Mouse (Mus musculus): ENCODE results near the gene Slc25a29. TPM values are rescaled to one million over a fixed set of nuclear protein-coding genes. Genes with fewer than 3 reads are reported as not detected.

Gene Slc25a29
- total RNA-seq, 2 experiments from 2014 or later = 18.4 to 22.1 TPM

DNA sequence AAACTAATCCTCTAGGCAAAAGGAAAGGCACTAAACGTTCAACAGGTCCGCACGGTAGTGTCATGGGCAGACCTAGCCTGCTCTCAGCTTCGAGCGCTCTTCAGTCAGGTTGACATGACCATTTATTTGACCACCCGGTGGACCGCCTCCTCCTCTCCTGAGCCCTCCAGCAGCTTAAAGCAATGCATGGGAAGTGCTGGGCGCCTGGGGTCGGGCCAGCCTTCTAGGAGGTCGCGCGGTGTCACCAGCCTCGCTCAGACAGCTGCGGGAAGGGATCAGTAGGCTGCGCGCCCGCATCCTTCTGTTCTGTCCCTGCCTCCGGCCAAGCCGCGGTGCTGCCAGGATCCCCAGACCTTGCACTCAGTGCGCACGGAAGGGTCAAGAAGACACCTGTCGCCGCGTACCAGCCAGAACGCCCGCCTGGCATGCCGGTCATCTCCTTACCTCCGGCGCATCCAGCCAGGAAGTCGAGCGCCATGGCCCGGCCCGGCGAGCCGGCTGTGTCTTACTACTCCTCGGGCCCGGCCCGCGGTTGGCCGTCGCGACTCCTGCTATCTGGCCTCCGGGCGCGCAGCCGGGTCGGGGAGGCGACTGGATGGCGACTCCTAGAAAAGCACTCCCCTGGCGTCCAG lies 359 bp downstream of the Slc25a29 start:
- DNase-seq (ENCODE audit: extremely low spot score in 1 of 2, low spot score in 1 of 2) = peak in 1 of 2 experiments; percentile 21

DNA sequence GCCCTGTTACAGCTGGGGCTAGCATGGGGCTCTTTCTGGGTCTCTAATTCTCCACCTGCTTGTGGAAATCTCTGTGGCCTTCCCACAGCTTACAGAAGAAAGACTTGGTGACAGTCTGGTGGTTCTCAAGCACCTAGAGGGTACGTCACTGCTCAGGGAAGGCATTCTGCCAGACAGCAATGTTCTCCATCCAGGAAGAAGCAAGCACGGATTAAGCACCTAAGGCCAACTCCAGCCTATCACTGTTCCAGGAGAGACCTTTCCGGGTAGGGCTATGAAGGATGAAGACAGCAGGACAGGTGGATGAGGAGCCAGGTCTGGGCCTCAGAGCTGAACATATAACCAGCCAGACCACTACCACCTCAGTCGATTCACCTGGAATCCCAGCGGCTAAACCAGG lies 897 bp downstream of the Slc25a29 start:
- no peak for DNase-seq (ENCODE audit: extremely low spot score in 1 of 2, low spot score in 1 of 2)

DNA sequence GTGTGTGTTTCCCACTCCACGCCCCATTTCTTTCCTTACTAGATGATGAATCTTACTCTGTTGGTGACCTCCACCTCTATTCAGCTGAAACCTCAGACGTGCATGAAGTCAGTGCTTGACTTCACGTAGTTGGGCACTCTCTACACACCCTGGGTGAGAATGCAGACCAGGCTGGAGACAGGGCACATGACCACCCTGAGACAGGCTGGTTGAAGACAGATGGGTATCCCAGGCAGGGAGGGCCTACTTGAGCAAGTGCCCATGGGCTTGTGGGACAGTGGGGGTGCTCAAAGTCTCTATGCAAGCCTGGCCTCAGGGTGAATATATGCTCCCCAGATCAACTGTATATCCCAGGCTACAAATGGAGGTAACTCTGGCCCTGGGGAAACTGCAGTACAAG lies 1.3 kb downstream of the Slc25a29 start:
- no peak for DNase-seq (ENCODE audit: extremely low spot score in 1 of 2, low spot score in 1 of 2)

DNA sequence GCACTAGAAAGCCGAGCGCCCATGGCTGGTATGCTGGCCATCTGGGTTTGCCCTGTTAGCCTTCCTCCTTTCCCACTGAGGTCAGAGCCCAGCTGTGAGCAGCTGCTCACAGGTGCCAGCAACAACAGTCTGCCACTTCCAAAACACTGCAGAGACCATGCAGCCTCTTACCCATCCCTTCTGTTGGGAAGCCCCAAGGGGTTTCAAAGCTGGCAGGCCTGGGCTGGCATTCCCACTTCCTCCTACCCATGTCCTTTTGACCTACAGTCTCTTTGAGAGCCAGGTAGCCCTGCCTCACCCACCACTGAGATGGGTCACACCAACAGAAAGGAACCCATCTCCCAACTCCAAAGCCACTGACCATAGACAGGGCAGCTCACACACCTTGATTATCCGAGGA lies 2.3 kb downstream of the Slc25a29 start:
- DNase-seq (ENCODE audit: extremely low spot score in 1 of 2, low spot score in 1 of 2) = no peak

DNA sequence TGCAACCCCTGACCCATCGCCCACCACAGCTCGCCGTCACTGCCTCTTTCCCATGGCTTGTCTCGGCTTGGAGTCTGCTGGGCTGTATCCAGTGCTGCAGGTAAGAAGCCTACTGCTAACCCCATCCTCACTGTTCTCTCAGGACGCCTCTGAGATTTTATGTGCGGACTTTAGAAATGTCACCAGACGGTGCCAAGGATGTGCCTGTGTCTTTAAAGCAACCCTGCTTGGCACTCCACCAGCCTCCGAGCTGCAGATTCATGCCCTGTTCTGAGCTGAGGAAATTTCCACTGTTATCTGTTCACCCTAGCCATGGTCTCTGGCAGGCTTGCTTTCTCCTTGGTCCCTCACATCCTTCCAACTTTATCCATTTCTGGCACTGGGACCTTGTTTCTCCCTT lies 2.8 kb downstream of the Slc25a29 start:
- DNase-seq (ENCODE audit: extremely low spot score in 1 of 2, low spot score in 1 of 2) = peak in 1 of 2 experiments; percentile 42

DNA sequence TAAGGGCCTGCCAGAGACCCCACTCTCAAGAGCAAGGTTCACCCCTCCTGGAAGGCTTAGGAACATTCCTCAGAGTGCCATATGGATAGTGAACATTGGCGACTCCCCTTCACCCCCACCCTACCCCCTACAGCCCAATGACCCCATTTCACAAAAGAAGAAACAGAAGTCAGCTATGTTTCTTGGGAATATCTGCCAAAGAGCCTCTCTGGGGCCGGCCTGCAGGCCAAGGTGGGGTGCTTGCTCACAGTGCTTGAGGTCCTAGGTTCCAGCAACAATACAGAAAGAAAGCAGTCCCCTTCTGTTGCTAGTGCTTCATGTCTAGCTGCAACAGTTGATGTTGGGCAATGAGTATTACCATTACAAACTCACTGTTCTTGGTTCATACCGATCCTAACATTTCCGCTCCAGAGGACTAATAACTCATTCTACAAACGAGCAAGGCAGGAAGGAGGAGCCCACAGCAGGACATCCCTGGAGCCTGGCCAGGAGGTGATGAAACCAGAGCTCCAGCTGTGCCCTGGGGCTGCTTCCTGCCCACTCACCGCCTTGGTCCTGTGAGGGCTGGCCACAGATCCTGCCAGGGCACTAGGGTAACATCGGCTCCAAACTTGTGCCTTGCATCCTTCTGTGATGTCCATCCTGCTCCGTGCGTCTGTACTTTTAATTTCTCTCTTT lies 3.6 kb downstream of the Slc25a29 start:
- DNase-seq (ENCODE audit: extremely low spot score in 1 of 2, low spot score in 1 of 2) = no peak

DNA sequence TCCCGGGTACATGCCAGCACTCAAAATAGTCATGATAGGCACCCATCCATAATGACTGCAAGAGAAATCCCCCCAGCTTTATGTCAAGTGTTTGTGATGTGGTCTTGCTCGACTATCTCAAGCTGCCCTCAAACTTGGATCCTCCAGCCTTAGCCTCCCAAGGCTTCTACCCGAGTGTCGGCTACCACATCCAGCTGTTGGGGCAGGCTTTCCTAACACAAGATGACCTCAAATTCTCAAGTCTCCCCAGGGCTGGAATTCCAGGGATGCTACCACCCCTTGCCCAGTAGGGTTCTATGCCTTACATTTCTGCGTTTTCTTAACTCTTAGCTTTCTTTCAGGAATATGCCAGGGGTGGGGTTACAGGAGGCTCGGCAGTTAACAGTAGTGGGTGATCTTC lies 5.3 kb downstream of the Slc25a29 start:
- no peak for DNase-seq (ENCODE audit: extremely low spot score in 1 of 2, low spot score in 1 of 2)

DNA sequence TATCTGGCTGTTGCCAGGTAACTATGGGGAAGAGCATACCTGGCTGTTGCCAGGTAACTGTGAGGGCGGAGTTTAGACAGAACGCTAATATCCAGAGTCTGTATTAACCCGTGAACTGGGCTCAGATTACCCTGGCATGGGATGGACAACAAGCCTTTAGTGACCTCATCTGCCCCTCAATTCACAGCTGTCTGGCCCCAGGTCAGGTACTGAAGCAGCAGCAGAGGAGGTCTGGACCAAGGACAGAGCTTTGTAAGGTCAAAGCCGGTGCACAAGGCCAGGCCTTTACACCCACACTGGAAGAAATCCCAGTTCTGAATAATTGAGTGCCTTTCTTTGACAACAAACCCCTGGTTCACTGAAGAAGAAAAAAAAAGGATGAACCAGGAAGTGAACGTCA lies 6.0 kb downstream of the Slc25a29 start:
- no peak for DNase-seq (ENCODE audit: extremely low spot score in 1 of 2, low spot score in 1 of 2)

DNA sequence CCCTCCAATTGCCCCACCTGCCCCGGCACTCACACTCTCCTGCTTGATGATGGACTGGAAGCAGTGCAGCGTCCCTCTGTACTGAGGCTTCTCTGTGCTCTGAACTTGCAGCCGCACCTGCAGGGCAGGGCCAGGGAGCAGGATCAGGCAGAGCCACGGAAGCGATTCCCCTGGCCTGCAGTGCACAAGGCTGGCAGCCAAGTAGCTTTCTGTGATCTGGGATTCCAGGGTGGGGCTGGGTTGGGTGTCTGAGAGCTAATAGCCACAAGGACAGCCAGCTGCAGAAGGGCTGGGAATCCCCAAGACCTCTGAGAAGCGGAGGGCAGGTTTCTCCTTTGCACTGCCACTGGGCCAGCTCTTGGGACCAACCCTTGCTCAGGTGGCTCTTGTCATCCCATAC lies 8.0 kb downstream of the Slc25a29 start:
- DNase-seq (ENCODE audit: extremely low spot score in 1 of 2, low spot score in 1 of 2) = no peak

DNA sequence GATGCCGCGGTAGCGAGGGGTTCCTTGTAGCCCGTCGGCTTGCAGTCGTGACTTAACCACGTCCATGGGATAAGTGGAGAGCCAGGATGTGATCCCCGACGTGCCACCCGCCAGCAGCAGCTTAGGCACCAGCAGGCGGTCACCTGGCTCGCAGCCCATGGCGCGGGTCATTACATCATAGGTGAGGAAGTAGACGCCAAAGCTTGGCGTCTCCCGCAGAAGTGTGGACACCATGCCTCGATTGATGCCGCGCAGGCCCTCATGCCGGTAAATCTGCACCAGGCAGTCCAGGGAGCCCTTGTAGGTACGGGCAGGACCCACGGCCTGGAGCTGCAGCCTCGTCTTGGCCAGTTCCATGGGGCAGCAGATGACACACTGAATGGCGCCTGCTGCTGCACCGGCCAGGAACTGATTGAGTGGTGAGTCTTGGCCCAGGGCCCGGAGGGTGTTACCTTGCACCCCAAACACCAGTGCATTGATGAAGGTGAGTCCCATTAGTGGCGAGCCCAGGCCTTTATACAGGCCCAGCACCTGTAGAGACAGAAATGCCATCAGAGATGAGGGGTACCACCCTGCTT lies 8.6 kb downstream of the Slc25a29 start:
- DNase-seq (ENCODE audit: extremely low spot score in 1 of 2, low spot score in 1 of 2) = no peak

DNA sequence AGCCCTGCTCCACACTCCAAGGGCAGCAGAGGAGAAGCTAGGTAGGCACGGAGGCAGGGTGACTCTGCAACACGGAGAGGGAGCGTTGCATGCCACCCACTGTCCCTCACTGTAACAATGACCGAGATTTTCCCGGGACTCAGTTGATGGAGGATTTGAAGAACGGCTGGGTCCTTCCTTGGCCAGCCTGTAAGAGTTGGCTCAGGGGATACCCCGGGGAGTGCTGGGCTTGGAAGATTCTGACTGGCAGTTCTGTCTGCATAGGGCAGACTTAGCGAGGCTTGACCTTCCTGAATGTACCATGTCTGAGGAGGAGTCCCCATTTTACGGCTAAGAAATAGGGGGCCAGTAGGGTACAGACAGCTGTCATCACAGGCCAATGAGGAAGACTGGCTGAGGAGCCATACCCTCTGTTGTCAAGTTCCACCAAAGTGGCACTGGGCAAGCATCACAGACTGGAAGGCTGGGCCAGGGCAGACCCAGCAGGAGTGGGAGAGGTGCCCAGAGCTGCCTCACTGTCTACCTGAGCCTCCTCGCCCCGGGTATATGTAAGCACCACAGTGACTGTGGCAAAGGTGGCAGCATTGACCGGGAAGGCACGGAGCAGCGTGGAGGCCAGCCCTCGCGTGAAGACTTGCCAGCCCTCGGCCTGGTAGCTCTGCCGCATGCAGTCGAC lies 9.3 kb downstream of the Slc25a29 start:
- no peak for DNase-seq (ENCODE audit: extremely low spot score in 1 of 2, low spot score in 1 of 2)

DNA sequence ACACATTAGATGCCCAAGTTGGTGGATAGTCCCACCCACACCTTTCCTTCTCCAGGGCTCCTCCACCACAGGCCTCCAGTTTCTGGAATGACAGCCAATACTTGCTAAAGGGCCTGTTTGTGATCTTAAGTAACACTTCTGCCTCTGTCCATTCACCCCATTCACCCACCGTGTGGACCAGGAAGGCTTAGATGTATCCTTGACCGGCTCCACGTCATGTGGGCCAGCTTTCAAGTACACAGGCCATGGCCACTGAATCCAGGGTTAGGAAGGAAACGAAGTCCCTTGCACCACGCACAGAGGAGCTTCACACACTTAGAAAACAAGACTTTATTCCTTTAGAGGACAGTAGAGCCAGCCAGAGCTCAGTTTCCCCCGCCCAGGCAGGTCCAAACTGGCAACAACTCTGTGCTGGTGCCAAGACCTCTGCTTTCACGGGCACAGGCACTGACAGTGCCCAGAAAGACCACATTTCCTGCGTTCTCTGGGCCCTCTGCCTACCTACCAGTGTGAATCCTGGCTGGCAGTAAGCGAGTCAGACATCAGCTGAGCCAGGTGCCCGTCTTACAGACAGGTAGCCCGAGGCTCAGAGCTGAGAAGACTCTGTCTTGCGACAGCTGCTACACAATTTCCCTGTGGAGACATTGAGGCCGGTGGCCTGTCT lies 10.0 kb downstream of the Slc25a29 start:
- DNase-seq (ENCODE audit: extremely low spot score in 1 of 2, low spot score in 1 of 2) = no peak

DNA sequence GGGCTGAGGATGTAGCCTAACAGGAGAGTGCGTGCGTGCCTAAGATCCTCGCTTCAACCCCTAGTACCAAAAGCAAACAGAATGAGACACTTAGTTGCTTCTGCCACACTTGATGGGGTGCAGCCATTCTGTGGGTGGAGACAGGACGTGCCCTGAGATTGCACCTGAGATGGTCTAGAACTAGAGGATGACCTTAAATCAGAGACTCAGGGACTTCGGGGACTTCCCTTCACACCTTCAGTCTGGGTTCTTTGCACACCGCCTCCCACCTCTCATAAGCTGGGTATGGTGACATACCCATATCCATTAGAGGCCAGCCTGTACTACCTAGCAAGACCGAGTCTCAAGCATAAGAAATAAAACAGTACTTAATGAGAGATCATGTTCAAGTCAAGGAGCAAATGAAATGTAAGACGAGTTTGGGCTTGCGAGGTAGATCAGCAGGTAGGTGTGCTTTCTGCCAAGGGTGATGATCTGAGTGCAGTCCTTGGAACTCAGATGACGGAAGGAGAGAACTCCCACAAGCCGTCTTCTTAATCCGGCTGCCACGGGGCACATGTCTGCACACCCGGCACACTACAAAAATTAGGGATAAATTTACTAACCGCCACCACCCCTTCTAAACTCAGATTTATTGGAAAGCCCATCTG lies 11.3 kb downstream of the Slc25a29 start:
- DNase-seq (ENCODE audit: extremely low spot score in 1 of 2, low spot score in 1 of 2) = no peak

DNA sequence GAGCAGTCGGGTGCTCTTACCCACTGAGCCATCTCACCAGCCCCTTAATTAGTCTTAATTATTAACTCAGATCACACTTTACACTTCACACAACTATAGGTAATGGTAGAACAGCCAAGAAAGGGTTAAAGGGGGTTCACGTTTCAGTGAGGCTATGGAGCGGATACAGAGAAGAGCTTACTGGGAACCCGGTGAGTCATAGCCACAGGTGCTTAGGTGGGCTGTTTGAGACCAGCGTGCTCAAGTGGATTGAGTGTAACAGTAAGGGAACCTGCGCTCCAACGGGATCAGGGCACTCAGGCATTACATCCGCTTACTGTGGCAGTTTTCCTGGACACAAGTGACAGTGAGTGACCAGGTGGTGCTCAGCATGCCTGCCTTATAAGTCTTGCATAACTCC lies 12.6 kb downstream of the Slc25a29 start:
- DNase-seq (ENCODE audit: extremely low spot score in 1 of 2, low spot score in 1 of 2) = no peak

DNA sequence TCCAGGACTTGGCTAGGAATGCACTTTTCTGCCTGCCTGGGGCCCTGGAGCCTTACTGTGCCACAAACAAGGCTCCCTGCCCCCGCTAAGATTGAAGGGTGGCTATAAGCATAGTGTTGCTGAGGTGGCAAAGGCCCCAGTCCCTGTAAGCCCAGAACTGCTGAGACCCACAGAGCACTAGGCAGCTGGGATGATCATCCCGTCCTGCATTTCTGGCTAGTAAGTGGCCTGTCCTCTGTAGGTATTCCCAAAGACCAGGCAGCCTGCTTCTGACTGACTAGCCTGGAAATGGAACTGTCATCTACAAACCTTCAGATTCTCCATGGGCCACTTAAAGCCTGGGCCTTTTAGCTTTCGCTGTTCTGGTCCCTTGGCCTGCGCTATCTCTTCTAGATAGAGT lies 15.2 kb downstream of the Slc25a29 start:
- no peak for DNase-seq (ENCODE audit: extremely low spot score in 1 of 2, low spot score in 1 of 2)

DNA sequence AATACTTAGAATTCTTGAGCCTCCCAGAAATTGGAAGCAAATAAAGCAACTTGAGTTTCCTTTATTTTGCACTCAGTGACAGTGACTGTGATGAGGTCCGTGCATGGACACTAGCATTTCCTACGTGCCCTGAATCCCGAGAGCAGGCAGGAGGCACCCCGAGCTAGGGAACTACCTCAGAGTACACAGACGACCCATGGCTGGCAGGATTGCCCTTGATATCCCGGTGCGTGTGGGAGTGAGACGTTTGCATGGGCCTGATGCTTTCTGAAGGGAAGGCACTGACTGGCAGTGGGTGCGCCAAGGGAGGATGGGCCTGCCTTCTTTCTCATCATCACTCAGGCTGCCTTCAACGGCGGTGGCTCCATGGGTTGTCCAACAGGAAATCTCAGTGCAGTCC lies 19.1 kb downstream of the Slc25a29 start:
- no peak for DNase-seq (ENCODE audit: extremely low spot score in 1 of 2, low spot score in 1 of 2)

DNA sequence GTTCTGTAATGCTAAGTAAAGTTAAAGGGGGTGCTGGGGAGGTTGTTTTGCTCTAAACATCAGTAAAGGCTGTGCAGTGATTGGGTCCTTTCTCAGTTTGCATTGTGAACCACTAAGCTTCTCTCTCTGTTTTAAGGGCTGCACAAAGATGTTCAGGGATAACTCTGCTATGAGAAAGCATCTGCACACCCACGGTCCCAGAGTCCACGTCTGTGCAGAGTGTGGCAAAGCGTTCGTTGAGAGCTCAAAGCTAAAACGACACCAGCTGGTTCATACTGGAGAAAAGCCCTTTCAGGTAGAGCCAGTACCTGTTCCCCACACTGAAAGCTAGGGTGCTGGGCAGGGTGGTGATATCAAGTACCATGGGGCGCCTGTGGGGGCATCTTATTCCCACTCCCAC lies 21.2 kb downstream of the Slc25a29 start:
- DNase-seq (ENCODE audit: extremely low spot score in 1 of 2, low spot score in 1 of 2) = no peak

DNA sequence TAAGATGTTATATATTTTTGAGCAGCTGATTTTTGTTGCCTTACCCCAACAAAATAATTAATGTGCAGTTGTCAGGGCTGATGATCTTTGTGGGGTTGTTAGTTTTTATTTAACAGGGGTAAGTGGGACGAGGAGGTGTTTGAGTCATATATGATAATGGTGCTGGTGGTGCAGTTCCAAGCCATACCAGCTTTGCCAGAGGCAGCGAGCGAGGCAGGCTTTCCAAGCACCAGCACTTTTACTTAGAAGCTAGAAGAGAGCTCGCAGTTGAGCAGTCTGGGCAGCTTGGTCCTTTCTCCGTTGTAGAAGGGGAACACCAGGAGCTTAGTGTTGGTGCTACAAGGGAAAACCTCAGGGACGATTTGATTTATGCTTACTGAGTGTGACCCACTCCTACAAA lies 23.2 kb downstream of the Slc25a29 start:
- DNase-seq (ENCODE audit: extremely low spot score in 1 of 2, low spot score in 1 of 2) = no peak

DNA sequence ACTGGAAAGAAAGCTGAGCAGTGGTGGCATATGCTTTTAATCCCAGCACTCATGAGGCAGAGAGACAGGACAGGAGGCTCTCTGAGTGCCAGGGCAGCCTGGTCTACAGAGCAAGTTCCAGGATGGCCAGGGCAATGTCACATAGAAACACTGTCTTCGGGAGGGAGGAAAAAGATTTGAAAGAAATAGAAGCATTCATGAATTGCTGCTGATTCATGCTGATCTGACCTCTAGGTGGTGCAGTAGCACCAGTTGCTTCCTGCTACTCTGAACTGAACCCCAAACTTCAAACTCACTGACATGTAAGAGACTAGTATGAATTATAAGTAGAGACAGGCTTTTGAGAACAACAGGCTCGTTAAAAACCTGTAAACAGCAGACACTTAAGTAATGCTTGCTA lies 24.6 kb downstream of the Slc25a29 start:
- DNase-seq (ENCODE audit: extremely low spot score in 1 of 2, low spot score in 1 of 2) = no peak

DNA sequence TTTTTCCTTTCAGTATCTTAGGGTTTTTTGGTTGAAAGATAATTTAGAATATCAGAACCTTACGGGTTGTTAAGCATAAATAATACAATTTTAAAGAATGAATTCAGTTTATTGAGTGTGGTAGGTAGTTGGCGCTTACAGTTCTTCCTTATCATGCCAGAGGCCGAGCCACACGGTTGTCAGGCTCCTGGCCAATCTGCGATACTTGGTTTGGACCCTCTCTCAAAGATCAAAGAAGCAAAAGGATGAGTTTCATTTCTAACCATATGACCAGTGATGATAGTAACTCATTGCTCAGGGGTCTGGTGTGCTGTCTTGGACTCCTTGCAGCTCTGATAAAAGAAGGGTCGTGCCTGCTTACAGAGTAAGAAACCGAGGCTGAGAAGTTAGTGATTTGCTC lies 25.4 kb downstream of the Slc25a29 start:
- no peak for DNase-seq (ENCODE audit: extremely low spot score in 1 of 2, low spot score in 1 of 2)

DNA sequence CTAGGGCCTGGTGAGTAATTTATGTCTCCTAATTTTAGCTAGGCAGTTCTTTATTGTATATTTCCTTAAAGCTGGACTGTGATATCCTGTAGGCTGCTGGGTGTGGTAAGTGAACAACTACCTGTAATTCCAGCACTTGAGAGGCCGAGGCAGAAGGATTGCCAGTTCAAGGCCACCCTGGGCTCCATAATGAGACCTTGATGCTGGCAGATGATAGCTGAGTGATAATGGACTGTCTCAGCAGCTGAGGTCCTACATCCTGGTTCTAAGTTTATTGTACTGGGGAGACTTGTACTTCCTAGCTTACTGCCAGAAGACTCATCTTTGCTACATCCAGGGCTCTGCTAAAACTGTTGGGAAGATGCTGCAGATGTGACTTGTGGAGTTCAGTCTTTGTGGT lies 25.9 kb downstream of the Slc25a29 start:
- no peak for DNase-seq (ENCODE audit: extremely low spot score in 1 of 2, low spot score in 1 of 2)

Measured in layer of hippocampus, postnatal 25 days (tissue).